Mouse (Mus musculus) thymus, adult 2 months (tissue): ENCODE measurements around the gene Ttll5.

Experiments used
- CTCF ChIP-seq: fragments of 200-500 bp; IDR thresholded peaks from 2 replicates; pipeline ENCODE4 v1.5.1; 2012; ENCODE audit warnings: mild to moderate bottlenecking, control low read depth, low read length, moderate library complexity, borderline replicate concordance; ENCODE audit not compliant: control insufficient read depth, poor library complexity, insufficient read depth; ENCODE audit errors: extremely low read depth
- POLR2A ChIP-seq: fragments of 200-500 bp; IDR thresholded peaks from 2 replicates; pipeline ENCODE4 v1.6.1; 2012; ENCODE audit warnings: mild to moderate bottlenecking, low read length, control low read depth, moderate library complexity; ENCODE audit not compliant: control insufficient read depth, poor library complexity, insufficient read depth; ENCODE audit errors: extremely low read depth

DNA sequence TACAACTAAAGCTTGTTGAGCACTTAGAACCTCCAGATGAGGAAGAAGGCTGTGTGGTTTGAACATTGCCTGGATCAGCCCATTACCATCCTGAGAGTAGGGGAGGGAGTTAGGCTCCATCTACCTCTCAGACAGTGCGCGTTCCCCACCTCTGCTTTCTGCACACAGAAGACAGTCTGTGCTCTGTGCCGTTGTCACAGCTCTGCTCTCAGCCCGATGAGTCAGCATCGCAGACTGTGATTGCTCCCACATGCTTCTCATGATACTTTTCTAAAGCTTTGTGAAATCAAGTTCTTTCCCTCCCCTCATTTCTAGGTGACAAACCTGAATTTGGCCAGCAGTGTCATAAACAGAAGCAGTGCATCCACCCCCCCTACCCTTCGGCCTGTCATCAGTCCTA lies 131.8 kb downstream of the Ttll5 start:
- TF ChIP-seq POLR2A (no peak), CTCF (no peak)
